Mouse (Mus musculus) left cerebral cortex, adult 2 months (tissue): Measurements from ENCODE around the gene Htr3b. TPM values are rescaled to one million over a fixed set of nuclear protein-coding genes. Genes with fewer than 3 reads are reported as not detected.

Source experiments
- DNase-seq, 2 experiments: peaks; one replicate each; pipeline ENCODE4 v3.0.0; 2021 to 2022; ENCODE audit warnings: low spot score in 2 of 2, mixed read lengths in 1 of 2; ENCODE audit errors: extremely low spot score in 1 of 2
- H3K27ac ChIP-seq: fragments of 200-600 bp; 2 replicates; pipeline ENCODE4 v1.8.1; 2022
- H3K4me3 ChIP-seq: fragments of 200-600 bp; 2 replicates; pipeline ENCODE4 v1.8.1; 2022
- CTCF ChIP-seq: fragments of 200-600 bp; IDR thresholded peaks from 2 replicates; pipeline ENCODE4 v1.8.1; 2022; ENCODE audit warnings: antibody characterized with exemption, mild to moderate bottlenecking, moderate library complexity
- intact Hi-C: fragments of 180-260 bp; cut with DNase I; formaldehyde crosslinking; loops from one replicate; pipeline ENCODE4 v1.15.1; 2025
- total RNA-seq, 2 experiments: library from RNA; stranded (reverse); gene quantifications; 2 replicates each; pipeline ENCODE4 v1.2.3; 2021

Htr3b gene
- total RNA-seq, 2 experiments from 2014 or later, result not detected

- DNase-seq, result no peak
- TF ChIP-seq CTCF, result no peak
- intact Hi-C loops, result no loop called here
- Histone ChIP-seq H3K27ac (no peak overlapping the region), H3K4me3 (no peak overlapping the region)
Observed at GRCm38 (mm10) chr9:48981827-48982226, 17.0 kb upstream of the Htr3b start.

- Histone ChIP-seq H3K27ac (no peak overlapping the region), H3K4me3 (no peak overlapping the region)
- DNase-seq, result no peak
- intact Hi-C loops, result no loop called here
- TF ChIP-seq CTCF, result no peak
Observed at GRCm38 (mm10) chr9:48980781-48981180, 16.0 kb upstream of the Htr3b start.

GRCm38 (mm10) chr9:48980371-48980770 lies 15.6 kb upstream of the Htr3b start:
- H3K27ac ChIP-seq, result no peak overlapping the region
- no peak for DNase-seq
- no peak overlapping the region for H3K4me3 ChIP-seq
- TF ChIP-seq CTCF, result no peak
- intact Hi-C loops, result no loop called here

- no peak overlapping the region for H3K4me3 ChIP-seq
- TF ChIP-seq CTCF, result no peak
- no peak for DNase-seq
- H3K27ac ChIP-seq, result no peak overlapping the region
- intact Hi-C loops, result no loop called here
Observed at GRCm38 (mm10) chr9:48976661-48977355, 12.0 kb upstream of the Htr3b start.

- DNase-seq, result peak; percentile 48 to 61
- peak; percentile 86 for TF ChIP-seq CTCF
- Histone ChIP-seq H3K27ac (no peak overlapping the region), H3K4me3 (no peak overlapping the region)
- intact Hi-C loops, result loop anchor here (1.0 to 2.0 kb wide), 2 partner anchors 76 to 326 kb away; no protein-coding TSS in a partner anchor
Observed at GRCm38 (mm10) chr9:48972494-48972893, 7.7 kb upstream of the Htr3b start.

GRCm38 (mm10) chr9:48962131-48962530 lies 2.7 kb downstream of the Htr3b start:
- Histone ChIP-seq H3K4me3 (no peak overlapping the region), H3K27ac (no peak overlapping the region)
- DNase-seq, result no peak
- TF ChIP-seq CTCF, result no peak
- intact Hi-C loops, result no loop called here

GRCm38 (mm10) chr9:48961314-48961713 lies 3.5 kb downstream of the Htr3b start:
- DNase-seq, result no peak
- Histone ChIP-seq H3K27ac (no peak overlapping the region), H3K4me3 (no peak overlapping the region)
- intact Hi-C loops, result no loop called here
- TF ChIP-seq CTCF, result no peak

- DNase-seq, result no peak
- TF ChIP-seq CTCF, result no peak
- intact Hi-C loops, result no loop called here
- Histone ChIP-seq H3K4me3 (no peak overlapping the region), H3K27ac (no peak overlapping the region)
Observed at GRCm38 (mm10) chr9:48947565-48947964, 17.2 kb downstream of the Htr3b start.

- DNase-seq, result no peak
- TF ChIP-seq CTCF, result no peak
- H3K4me3 ChIP-seq, result no peak overlapping the region
- intact Hi-C loops, result no loop called here
- no peak overlapping the region for H3K27ac ChIP-seq
Observed at GRCm38 (mm10) chr9:48942349-48942748, 22.4 kb downstream of the Htr3b start.

GRCm38 (mm10) chr9:48929436-48929835 lies 35.4 kb downstream of the Htr3b start:
- H3K27ac ChIP-seq, result no peak overlapping the region
- no peak overlapping the region for H3K4me3 ChIP-seq
- no peak for DNase-seq
- no peak for TF ChIP-seq CTCF
- intact Hi-C loops, result no loop called here

- TF ChIP-seq CTCF, result no peak
- H3K27ac ChIP-seq, result no peak overlapping the region
- intact Hi-C loops, result no loop called here
- no peak overlapping the region for H3K4me3 ChIP-seq
- no peak for DNase-seq
Observed at GRCm38 (mm10) chr9:48928781-48929180, 36.0 kb downstream of the Htr3b start.

GRCm38 (mm10) chr9:48916011-48916788 lies 48.6 kb downstream of the Htr3b start:
- Histone ChIP-seq H3K4me3 (no peak overlapping the region), H3K27ac (no peak overlapping the region)
- TF ChIP-seq CTCF, result no peak
- intact Hi-C loops, result loop anchor here (5.0 kb wide), 1 partner anchor 41 kb away; no protein-coding TSS in a partner anchor
- no peak for DNase-seq
